Mouse (Mus musculus) macrophage (primary cell): ENCODE results near the gene Nosip. TPM values are rescaled to one million over a fixed set of nuclear protein-coding genes. Genes with fewer than 3 reads are reported as not detected.

Experiments used
- polyA plus RNA-seq: library from polyadenylated mRNA; stranded (reverse); fragments of 250-400 nt; gene quantifications from 3 replicates; pipeline ENCODE4 v1.2.4, GENCODE M21; 2018; ENCODE audit warnings: inconsistent platforms

The Nosip gene
- polyA plus RNA-seq, 1 experiment from 2014 or later: 40.1 TPM

Other genes starting within 250 kb of the Nosip start
- gene Nup62, start 246.3 kb upstream of the Nosip start, polyA plus RNA-seq: 60.3 to 113 TPM (median 73.8 TPM) in 3 replicates
- 2.3 to 2.8 TPM (median 2.7 TPM) in 3 replicates for gene Il4i1, start 246.0 kb upstream of the Nosip start, polyA plus RNA-seq
- gene Atf5, start 245.8 kb upstream of the Nosip start, polyA plus RNA-seq: 29.8 to 55.7 TPM (median 36.4 TPM) in 3 replicates
- gene Akt1s1, start 213.4 kb upstream of the Nosip start, polyA plus RNA-seq: 33.4 to 56.3 TPM (median 49.1 TPM) in 3 replicates
- gene Tbc1d17, start 213.3 kb upstream of the Nosip start, polyA plus RNA-seq: 25.6 to 51.8 TPM (median 28.3 TPM) in 3 replicates
- gene Pnkp, start 205.3 kb upstream of the Nosip start, polyA plus RNA-seq: 17.4 to 42.4 TPM (median 36.1 TPM) in 3 replicates
- gene Ptov1, start 192.6 kb upstream of the Nosip start, polyA plus RNA-seq: 38.5 to 61.7 TPM (median 49.4 TPM) in 3 replicates
- gene Med25, start 169.7 kb upstream of the Nosip start, polyA plus RNA-seq: 24.5 to 28.2 TPM (median 26.1 TPM) in 3 replicates
- 4.6 to 8.8 TPM (median 6.1 TPM) in 3 replicates for gene Fuz, start 166.3 kb upstream of the Nosip start, polyA plus RNA-seq
- 49.8 to 76.6 TPM (median 75.0 TPM) in 3 replicates for gene Ap2a1, start 132.9 kb upstream of the Nosip start, polyA plus RNA-seq
- gene Tsks, start 119.2 kb upstream of the Nosip start, polyA plus RNA-seq: not detected in 3 replicates
- not detected in 3 replicates for gene Cpt1c, start 87.6 kb upstream of the Nosip start, polyA plus RNA-seq
- gene Prmt1, start 75.9 kb upstream of the Nosip start, polyA plus RNA-seq: 53.7 to 169 TPM (median 55.6 TPM) in 3 replicates
- gene Irf3, start 64.8 kb upstream of the Nosip start, polyA plus RNA-seq: 30.9 to 55.5 TPM (median 35.0 TPM) in 3 replicates
- 10.9 to 14.5 TPM (median 12.9 TPM) in 3 replicates for gene Bcl2l12, start 63.7 kb upstream of the Nosip start, polyA plus RNA-seq
- gene Scaf1, start 46.1 kb upstream of the Nosip start, polyA plus RNA-seq: 32.6 to 36.9 TPM (median 32.9 TPM) in 3 replicates
- 23.5 to 51.8 TPM (median 29.9 TPM) in 3 replicates for gene Rras, start 44.5 kb upstream of the Nosip start, polyA plus RNA-seq
- gene Prr12, start 9.5 kb upstream of the Nosip start, polyA plus RNA-seq: 15.5 to 17.7 TPM (median 17.1 TPM) in 3 replicates
- 19.0 to 31.7 TPM (median 28.6 TPM) in 3 replicates for gene Prrg2, start 248 bp downstream of the Nosip start, polyA plus RNA-seq
- 0.67 to 5.1 TPM (median 3.1 TPM) in 3 replicates for gene Rcn3, start 29.8 kb downstream of the Nosip start, polyA plus RNA-seq
- gene Fcgrt, start 41.4 kb downstream of the Nosip start, polyA plus RNA-seq: 84.4 to 284 TPM (median 160 TPM) in 3 replicates
- gene Rps11, start 62.0 kb downstream of the Nosip start, polyA plus RNA-seq: 1,184 to 1,556 TPM (median 1,388 TPM) in 3 replicates
- 804 to 2,026 TPM (median 1,578 TPM) in 3 replicates for gene Rpl13a, start 66.3 kb downstream of the Nosip start, polyA plus RNA-seq
- gene Gm45713, start 73.8 kb downstream of the Nosip start, polyA plus RNA-seq: not detected in 3 replicates
- gene Flt3l, start 74.0 kb downstream of the Nosip start, polyA plus RNA-seq: 4.4 to 9.9 TPM (median 8.0 TPM) in 3 replicates
- gene Pih1d1, start 91.9 kb downstream of the Nosip start, polyA plus RNA-seq: 34.1 to 75.8 TPM (median 39.7 TPM) in 3 replicates
- gene Aldh16a1, start 92.2 kb downstream of the Nosip start, polyA plus RNA-seq: 13.0 to 39.0 TPM (median 19.2 TPM) in 3 replicates
- gene Slc17a7, start 101.5 kb downstream of the Nosip start, polyA plus RNA-seq: not detected in 3 replicates
- not detected in 3 replicates for gene Gfy, start 117.1 kb downstream of the Nosip start, polyA plus RNA-seq
- gene Pth2, start 118.6 kb downstream of the Nosip start, polyA plus RNA-seq: not detected in 3 replicates
- gene Ccdc155, start 142.5 kb downstream of the Nosip start, polyA plus RNA-seq: not detected in 3 replicates
- not detected in 3 replicates for gene Dkkl1, start 149.7 kb downstream of the Nosip start, polyA plus RNA-seq
- not detected in 3 replicates for gene Tead2, start 153.3 kb downstream of the Nosip start, polyA plus RNA-seq
- 88.2 to 139 TPM (median 131 TPM) in 3 replicates for gene Cd37, start 176.7 kb downstream of the Nosip start, polyA plus RNA-seq
- not detected in 3 replicates for gene Slc6a16, start 178.7 kb downstream of the Nosip start, polyA plus RNA-seq
- not detected in 3 replicates for gene Slc6a21, start 215.1 kb downstream of the Nosip start, polyA plus RNA-seq